10 mouse cellular contexts compared by ENCODE assay signal in genomic region chr9:103653995-103654587, GRCm38 (mm10).
A peak's percentile ranks its signal among the peaks of the same experiment; 100 is the strongest.
DNase-seq lines count a peak whose midpoint lies in the region; ATAC-seq and TF ChIP-seq lines count a peak whose summit lies in the region.
"Had no signal": no experiment of that assay in that cellular context is flagged by ENCODE, and none has a peak within 500 bp of the region (broad histone marks: within the 10 kb centered on the region; RNA-seq: fewer than 3 reads in every experiment).

No protein-coding gene starts in this region.

- no peak overlapping the region for H3K27ac ChIP-seq in kidney, embryonic 14.5 days (ENCODE audit: low read depth, low read length)
- H3K27ac ChIP-seq in embryonic facial prominence, embryonic 13.5 days = peak overlapping the region; percentile 33; the same call in 1 of the 2 replicates
- H3K27ac ChIP-seq in neural tube, embryonic 12.5 days = no peak overlapping the region
- no peak overlapping the region for H3K27ac ChIP-seq in thymus, adult 2 months (ENCODE audit: control insufficient read depth, insufficient read depth, low read length)

- DNase-seq in kidney, postnatal 25 days = no peak
- DNase-seq in hindlimb bud, embryonic 11.5 days (ENCODE audit: extremely low spot score, low read depth, low spot score) = peak; percentile 54
- DNase-seq in liver = no peak
- no peak for DNase-seq in left cerebral cortex, adult 11 months (ENCODE audit: low spot score)
- DNase-seq in thymus, adult 2 months = no peak
- DNase-seq: heart, postnatal 14 days had no signal

- peak overlapping the region; percentile 19; the same call in 1 of the 2 replicates for H3K4me2 ChIP-seq in kidney, embryonic 14.5 days (replicated peaks; ENCODE audit: low read depth, low read length)
- H3K4me2 ChIP-seq in embryonic facial prominence, embryonic 13.5 days = peak overlapping the region; percentile 44
- H3K4me2 ChIP-seq in neural tube, embryonic 12.5 days (replicated peaks) = 0 out of 2 replicates have a peak overlapping the region, but pooled peaks have one; percentile 2
- H3K4me2 ChIP-seq: liver, embryonic 11.5 days had no signal

- TF ChIP-seq CTCF in thymus, adult 2 months (IDR thresholded peaks at IDR 0.05; ENCODE audit: borderline replicate concordance, control insufficient read depth, extremely low read depth, insufficient read depth, low read length, poor library complexity) = no peak

- no peaks in the 10 kb centered on the region for H3K36me3 ChIP-seq in kidney, embryonic 14.5 days (ENCODE audit: control insufficient read depth, insufficient read depth, low read length)
- no peaks in the 10 kb centered on the region for H3K36me3 ChIP-seq in embryonic facial prominence, embryonic 13.5 days
- H3K36me3 ChIP-seq in neural tube, embryonic 12.5 days = no peaks in the 10 kb centered on the region
- no peaks in the 10 kb centered on the region for H3K36me3 ChIP-seq in thymus, adult 2 months (ENCODE audit: control insufficient read depth, insufficient read depth, low read length)

- no peaks in the 10 kb centered on the region for H3K27me3 ChIP-seq in kidney, embryonic 14.5 days (ENCODE audit: control insufficient read depth, insufficient read depth, low read length)
- 0 out of 2 replicates have a peak, but pooled peaks cover 1% of the 10 kb centered on the region for H3K27me3 ChIP-seq in embryonic facial prominence, embryonic 13.5 days
- H3K27me3 ChIP-seq in neural tube, embryonic 12.5 days (replicated peaks) = no peaks in the 10 kb centered on the region
- H3K27me3 ChIP-seq in thymus, adult 2 months (ENCODE audit: control insufficient read depth, insufficient read depth, low read length) = no peaks in the 10 kb centered on the region

- H3K4me3 ChIP-seq in kidney, embryonic 14.5 days (ENCODE audit: low read length) = no peak overlapping the region
- H3K4me3 ChIP-seq in embryonic facial prominence, embryonic 13.5 days = no peak overlapping the region
- H3K4me3 ChIP-seq in neural tube, embryonic 12.5 days = no peak overlapping the region
- no peak overlapping the region for H3K4me3 ChIP-seq in thymus, adult 2 months (ENCODE audit: control insufficient read depth, insufficient read depth, low read length)

- ATAC-seq in kidney, embryonic 14.5 days (ENCODE audit: low FRiP score, low TSS enrichment) = peak; percentile 56; the same call in 1 of the 2 replicates
- no peak for ATAC-seq in embryonic facial prominence, embryonic 13.5 days (ENCODE audit: insufficient number of reproducible peaks, insufficient read depth, low FRiP score, low TSS enrichment, low read depth)
- ATAC-seq in neural tube, embryonic 12.5 days (ENCODE audit: low FRiP score, low read depth) = peak; percentile 64

- H3K9me3 ChIP-seq in kidney, embryonic 14.5 days (ENCODE audit: control insufficient read depth, low read length) = no peaks in the 10 kb centered on the region
- H3K9me3 ChIP-seq in embryonic facial prominence, embryonic 13.5 days = no peaks in the 10 kb centered on the region
- H3K9me3 ChIP-seq in neural tube, embryonic 12.5 days = no peaks in the 10 kb centered on the region

- peaks cover 37% of the 10 kb centered on the region for H3K4me1 ChIP-seq in kidney, embryonic 14.5 days (ENCODE audit: control insufficient read depth, insufficient read depth, low read length)
- peaks cover 54% of the 10 kb centered on the region for H3K4me1 ChIP-seq in embryonic facial prominence, embryonic 13.5 days
- peaks cover 55% of the 10 kb centered on the region for H3K4me1 ChIP-seq in neural tube, embryonic 12.5 days
- peaks cover 16% of the 10 kb centered on the region for H3K4me1 ChIP-seq in thymus, adult 2 months (replicated peaks; ENCODE audit: control insufficient read depth, insufficient read depth, low read length)

- TF ChIP-seq POLR2A in thymus, adult 2 months (IDR thresholded peaks at IDR 0.05; ENCODE audit: control insufficient read depth, extremely low read depth, insufficient read depth, low read length, poor library complexity) = no peak

- 7% methylated on average over 10 of the region's 10 CpGs for WGBS in kidney, embryonic 14.5 days
- 8% methylated on average over 10 of the region's 10 CpGs for WGBS in embryonic facial prominence, embryonic 13.5 days
- WGBS in neural tube, embryonic 12.5 days = 9% methylated on average over 10 of the region's 10 CpGs
- WGBS in thymus, adult 2 months = 18% methylated on average over 10 of the region's 10 CpGs

- no peak overlapping the region for H3K9ac ChIP-seq in kidney, embryonic 14.5 days (ENCODE audit: low read depth, low read length)
- H3K9ac ChIP-seq in embryonic facial prominence, embryonic 13.5 days = no peak overlapping the region
- H3K9ac ChIP-seq in neural tube, embryonic 12.5 days = no peak overlapping the region
